Mouse (Mus musculus): ENCODE measurements around the gene Tekt5.

Tekt5 gene

DNA sequence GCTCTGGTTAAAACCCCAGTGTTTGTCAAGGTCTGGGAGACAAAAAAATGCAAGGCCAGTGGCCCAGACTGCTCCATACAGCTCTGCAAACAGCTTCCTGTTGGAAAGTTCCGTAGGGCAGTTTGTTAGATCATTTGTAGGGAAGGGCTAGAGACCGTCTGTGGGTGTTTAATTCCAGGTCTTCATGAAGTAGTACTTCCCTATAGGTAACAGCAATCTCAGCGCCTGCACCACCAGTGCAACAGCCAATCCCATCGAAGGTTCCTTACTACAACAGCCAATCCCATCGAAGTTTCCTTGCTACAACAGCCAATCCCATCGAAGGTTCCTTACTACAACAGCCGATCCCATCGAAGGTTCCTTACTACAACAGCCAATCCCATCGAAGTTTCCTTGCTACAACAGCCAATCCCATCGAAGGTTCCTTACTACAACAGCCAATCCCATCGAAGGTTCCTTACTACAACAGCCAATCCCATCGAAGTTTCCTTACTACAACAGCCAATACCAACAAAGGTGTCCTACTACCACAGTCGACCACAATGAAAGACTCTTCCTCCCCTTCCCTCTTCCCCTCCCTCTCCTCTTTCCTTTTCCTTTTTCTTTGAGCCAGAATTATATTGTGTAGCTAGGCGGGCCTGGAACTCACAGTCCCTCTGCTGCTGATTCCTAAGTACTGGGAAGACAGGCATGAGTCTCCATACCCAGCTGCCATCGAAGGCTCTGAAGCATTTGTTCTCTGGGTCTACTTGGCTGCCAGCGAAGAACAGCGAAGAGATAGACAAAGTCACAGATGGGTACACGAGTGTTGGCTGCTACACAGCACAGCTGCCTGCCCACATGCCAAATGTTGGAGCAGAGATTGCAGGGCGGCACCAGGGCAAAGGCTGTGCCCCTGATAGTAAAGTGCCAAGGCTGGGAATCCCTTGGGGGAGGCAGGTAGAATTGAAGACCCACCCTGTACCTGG is 58.6 kb downstream of the Tekt5 start:
- DNase-seq (ENCODE audit: low spot score in 2 of 2): no peak

DNA sequence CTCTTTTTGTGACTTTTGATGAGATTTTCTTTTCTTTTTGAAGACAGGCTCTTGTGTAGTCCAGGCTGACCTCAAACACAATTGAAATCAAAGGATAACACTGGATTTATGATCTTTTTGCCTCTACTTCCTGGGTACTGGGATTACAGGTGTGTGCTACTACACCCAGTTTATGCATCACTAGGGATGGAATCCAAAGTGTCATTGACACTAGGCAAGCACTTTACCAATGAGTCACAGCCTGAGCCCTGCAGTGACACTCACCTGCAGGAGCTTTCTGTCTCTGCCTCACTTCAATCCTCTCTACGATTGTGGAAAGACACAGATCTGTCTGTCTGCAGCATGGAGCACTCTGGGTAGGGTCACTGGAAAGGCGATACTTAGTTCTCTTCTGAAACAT is 59.3 kb downstream of the Tekt5 start:
- no peak for DNase-seq (ENCODE audit: low spot score in 2 of 2)

- no peak for DNase-seq (ENCODE audit: low spot score in 2 of 2)
Observed at GRCm38 (mm10) chr16:10332732-10333131, 62.6 kb downstream of the Tekt5 start.

DNA sequence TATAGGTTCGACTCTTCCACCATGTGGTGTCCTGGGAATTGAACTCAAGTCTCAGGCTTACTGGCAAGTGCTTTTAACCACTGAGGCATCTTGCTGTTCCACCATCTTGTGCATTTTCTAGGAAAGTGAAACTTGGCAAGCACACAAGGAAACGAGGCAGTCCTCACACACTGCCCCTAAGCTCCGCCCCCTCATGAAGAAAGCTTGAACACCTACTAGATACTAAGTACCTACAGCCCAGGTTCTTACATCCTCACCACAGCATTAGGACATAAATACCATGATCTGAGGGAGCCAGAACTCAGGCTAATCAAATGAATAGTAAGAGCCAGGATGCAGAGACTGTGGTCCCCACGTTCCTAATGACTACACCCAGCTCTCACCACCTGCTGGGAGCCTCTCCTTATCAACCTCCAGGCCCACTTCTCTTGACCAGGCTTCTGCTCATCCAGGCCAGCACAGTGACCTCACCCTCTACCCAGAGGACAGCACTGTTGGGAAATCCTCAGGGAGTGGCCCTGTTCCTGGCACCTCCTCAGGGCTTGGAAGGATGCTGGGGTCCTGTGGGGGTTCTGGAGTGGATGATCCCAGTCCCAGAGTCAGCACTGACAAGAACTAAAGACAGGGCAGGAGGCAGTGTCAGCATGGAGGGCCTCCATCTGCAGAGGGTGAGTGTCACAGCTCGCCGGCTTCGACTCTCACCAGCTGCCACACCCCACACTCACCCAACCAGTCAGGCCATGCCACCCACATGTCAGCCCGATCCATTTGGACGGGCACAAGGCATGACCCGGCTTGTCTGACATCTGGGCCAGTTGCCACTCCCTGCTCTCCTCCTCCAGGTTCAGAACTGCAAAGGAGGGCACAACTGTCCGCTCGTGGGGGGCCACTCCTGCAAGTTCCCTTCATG is 64.4 kb downstream of the Tekt5 start:
- DNase-seq (ENCODE audit: low spot score in 2 of 2): no peak

- DNase-seq (ENCODE audit: low spot score in 2 of 2): no peak
Observed at GRCm38 (mm10) chr16:10327563-10328333, 67.5 kb downstream of the Tekt5 start.

DNA sequence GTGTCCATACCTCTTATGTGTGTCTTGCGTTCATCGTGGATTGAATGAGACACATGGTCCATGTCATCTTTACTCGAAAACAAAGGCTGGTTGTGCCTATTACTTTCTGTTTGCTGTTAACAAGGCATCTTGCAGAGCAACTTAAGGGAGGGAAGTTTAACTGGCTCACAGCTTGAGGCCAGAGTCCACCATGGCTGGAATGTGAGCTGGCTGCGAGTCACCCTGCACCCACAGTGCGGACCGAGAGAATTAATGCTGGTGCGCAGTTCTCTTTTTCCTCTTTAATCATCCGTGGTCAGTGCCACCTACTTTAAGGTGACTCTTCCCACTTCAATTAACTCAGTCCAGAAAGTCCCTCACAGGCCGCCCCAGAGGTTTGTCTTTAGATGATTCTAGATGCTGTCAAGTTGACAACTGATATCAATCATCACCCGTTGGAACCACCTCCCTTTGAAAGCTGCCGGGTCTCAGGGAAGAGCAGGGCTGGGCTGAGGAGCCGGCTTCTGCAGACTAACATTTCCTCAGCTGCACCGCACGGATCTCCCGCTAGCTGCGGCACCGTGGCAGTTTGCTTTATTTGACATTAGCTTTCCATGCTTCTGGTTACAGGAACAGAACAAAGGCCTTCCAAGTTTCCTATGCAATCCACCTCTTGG is 75.2 kb downstream of the Tekt5 start:
- no peak for DNase-seq (ENCODE audit: low spot score in 2 of 2)

DNA sequence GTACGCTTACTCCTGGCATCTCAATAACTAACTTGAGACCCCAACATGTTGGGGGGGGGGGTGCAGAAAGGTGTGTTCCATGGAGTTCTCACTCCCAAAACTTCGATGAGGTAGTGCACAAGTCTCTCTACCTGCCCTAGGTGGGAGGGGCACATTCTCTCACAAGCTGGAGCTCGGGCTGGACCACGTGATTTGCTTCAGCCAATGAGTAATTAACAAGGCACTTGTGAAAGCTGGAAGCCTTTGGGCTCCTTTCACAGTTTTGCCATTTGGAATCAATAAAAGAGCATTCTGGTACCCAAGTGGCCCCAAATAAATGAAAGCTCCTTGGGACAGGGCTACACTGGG is 78.1 kb downstream of the Tekt5 start:
- no peak for DNase-seq (ENCODE audit: low spot score in 2 of 2)

- no peak for DNase-seq (ENCODE audit: low spot score in 2 of 2)
Observed at GRCm38 (mm10) chr16:10316493-10317196, 78.6 kb downstream of the Tekt5 start.

GRCm38 (mm10) chr16:10313646-10314088 is 81.6 kb downstream of the Tekt5 start, which contains the start of gene Emp2:
Emp2 (minus strand) TSS chr16:10313968.
- no peak for DNase-seq (ENCODE audit: low spot score in 2 of 2)

DNA sequence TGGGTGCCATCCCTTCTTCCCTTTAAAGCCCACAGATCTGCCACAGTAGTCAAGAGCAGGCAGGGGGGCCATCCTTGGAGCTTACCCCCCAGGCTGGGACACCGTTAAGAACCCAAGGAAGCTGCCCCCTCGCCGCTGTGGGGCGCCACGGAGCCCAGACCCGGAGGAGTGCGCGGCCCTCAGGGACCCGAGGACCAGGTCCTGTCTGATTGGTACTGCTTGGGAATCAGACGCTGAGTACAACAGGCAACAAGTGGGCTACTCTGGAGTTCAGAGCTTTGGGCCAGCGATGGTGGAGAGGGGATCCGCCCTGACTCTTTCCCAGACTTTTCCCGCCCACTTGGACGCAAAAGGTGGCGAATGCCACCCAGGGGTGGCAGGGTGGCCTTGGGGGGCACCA is 82.1 kb downstream of the Tekt5 start:
- no peak for DNase-seq (ENCODE audit: low spot score in 2 of 2)

- DNase-seq (ENCODE audit: low spot score in 2 of 2): no peak
Observed at GRCm38 (mm10) chr16:10311989-10312388, 83.3 kb downstream of the Tekt5 start.

DNA sequence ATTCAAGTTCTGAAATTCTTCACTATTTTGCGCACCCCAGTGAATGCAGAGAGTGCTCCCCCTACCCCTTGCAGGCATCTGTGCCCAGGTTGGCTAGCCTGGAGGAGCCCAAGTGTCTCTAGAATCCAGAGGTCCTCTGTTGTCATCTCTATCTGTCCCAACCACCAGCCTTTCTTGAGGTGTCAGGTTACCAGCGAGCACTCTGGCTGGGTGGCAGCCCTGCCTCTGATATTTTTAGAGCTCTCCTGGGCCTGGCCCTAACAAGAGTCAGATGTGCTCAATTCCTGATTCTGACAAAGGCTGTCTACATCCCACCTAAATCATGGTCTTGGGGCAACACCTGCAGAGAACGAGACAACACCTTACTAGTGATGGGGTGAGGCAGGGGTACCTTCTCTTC is 84.2 kb downstream of the Tekt5 start:
- no peak for DNase-seq (ENCODE audit: low spot score in 2 of 2)

GRCm38 (mm10) chr16:10310507-10310906 is 84.8 kb downstream of the Tekt5 start:
- DNase-seq (ENCODE audit: low spot score in 2 of 2): no peak
